Mouse (Mus musculus): ENCODE results near the gene Tssk1. TPM values are rescaled to one million over a fixed set of nuclear protein-coding genes. Genes with fewer than 3 reads are reported as not detected.

The Tssk1 gene
- polyA plus RNA-seq (2015; fragmentation: Nextera tagmentation; extraction: Ambion mirVana) = 0.04 TPM in 2 replicates

GRCm38 (mm10) chr16:17893923-17894322 lies at the start of gene Tssk1:
Gene Tssk1 (plus strand): TSS chr16:17894223.
- Histone ChIP-seq H3K9ac (no peak within 1 kb of the TSS), H3K4me1 (peaks cover 26% of the 10 kb centered on the region), H3K4me3 (no peak within 1 kb of the TSS), H3K36me3 (peaks cover 10% of the 10 kb centered on the region), H3K27me3 (replicated peaks) (no peaks in the 10 kb centered on the region), H3K27ac (replicated peaks) (no peak within 1 kb of the TSS), H3K9me3 (no peaks in the 10 kb centered on the region), H3K4me2 (no peak within 1 kb of the TSS)
- WGBS = 84% methylated on average over 2 of the region's 2 CpGs
- no peak for ATAC-seq (ENCODE audit: extremely low read depth, insufficient number of reproducible peaks, low FRiP score, low TSS enrichment)

GRCm38 (mm10) chr16:17848431-17848830 lies 45.6 kb upstream of the Tssk1 start:
- no peak for ATAC-seq (ENCODE audit: extremely low read depth, insufficient number of reproducible peaks, low FRiP score, low TSS enrichment)
- Histone ChIP-seq H3K36me3 (peaks cover 95% of the 10 kb centered on the region), H3K4me3 (no peak overlapping the region), H3K4me2 (no peak overlapping the region), H3K27ac (replicated peaks) (no peak overlapping the region), H3K9me3 (no peaks in the 10 kb centered on the region), H3K27me3 (replicated peaks) (no peaks in the 10 kb centered on the region), H3K9ac (no peak overlapping the region), H3K4me1 (no peaks in the 10 kb centered on the region)
- 88% methylated on average over 6 of the region's 6 CpGs for WGBS

- Histone ChIP-seq H3K9ac (no peak overlapping the region), H3K9me3 (no peaks in the 10 kb centered on the region), H3K27ac (replicated peaks) (no peak overlapping the region), H3K4me1 (no peaks in the 10 kb centered on the region), H3K36me3 (peaks cover 95% of the 10 kb centered on the region), H3K27me3 (replicated peaks) (no peaks in the 10 kb centered on the region), H3K4me2 (no peak overlapping the region), H3K4me3 (no peak overlapping the region)
- no peak for ATAC-seq (ENCODE audit: extremely low read depth, insufficient number of reproducible peaks, low FRiP score, low TSS enrichment)
- 22% methylated on average over 1 of the region's 1 CpGs for WGBS
Observed at GRCm38 (mm10) chr16:17848928-17849327, 45.1 kb upstream of the Tssk1 start.

- Histone ChIP-seq H3K4me3 (no peak overlapping the region), H3K27ac (replicated peaks) (no peak overlapping the region), H3K4me2 (no peak overlapping the region), H3K9me3 (no peaks in the 10 kb centered on the region), H3K9ac (no peak overlapping the region), H3K27me3 (replicated peaks) (no peaks in the 10 kb centered on the region), H3K4me1 (no peaks in the 10 kb centered on the region), H3K36me3 (peaks cover 95% of the 10 kb centered on the region)
- 79% methylated on average over 6 of the region's 6 CpGs for WGBS
- ATAC-seq (ENCODE audit: extremely low read depth, insufficient number of reproducible peaks, low FRiP score, low TSS enrichment) = no peak
Observed at GRCm38 (mm10) chr16:17849486-17849885, 44.5 kb upstream of the Tssk1 start.

- H3K27ac ChIP-seq (replicated peaks) = no peak overlapping the region
- no peak overlapping the region for H3K4me3 ChIP-seq
- WGBS = 94% methylated on average over 5 of the region's 5 CpGs
- no peaks in the 10 kb centered on the region for H3K4me1 ChIP-seq
- no peak overlapping the region for H3K4me2 ChIP-seq
- peaks cover 94% of the 10 kb centered on the region for H3K36me3 ChIP-seq
- no peak overlapping the region for H3K9ac ChIP-seq
- no peaks in the 10 kb centered on the region for H3K9me3 ChIP-seq
- no peaks in the 10 kb centered on the region for H3K27me3 ChIP-seq (replicated peaks)
- ATAC-seq (ENCODE audit: extremely low read depth, insufficient number of reproducible peaks, low FRiP score, low TSS enrichment) = no peak
Observed at GRCm38 (mm10) chr16:17851331-17851730, 42.7 kb upstream of the Tssk1 start.

GRCm38 (mm10) chr16:17851860-17852259 lies 42.2 kb upstream of the Tssk1 start:
- ATAC-seq (ENCODE audit: extremely low read depth, insufficient number of reproducible peaks, low FRiP score, low TSS enrichment) = no peak
- Histone ChIP-seq H3K4me1 (no peaks in the 10 kb centered on the region), H3K36me3 (peaks cover 94% of the 10 kb centered on the region), H3K4me2 (no peak overlapping the region), H3K27ac (replicated peaks) (no peak overlapping the region), H3K27me3 (replicated peaks) (no peaks in the 10 kb centered on the region), H3K9me3 (no peaks in the 10 kb centered on the region), H3K9ac (no peak overlapping the region), H3K4me3 (no peak overlapping the region)
- WGBS = 92% methylated on average over 1 of the region's 1 CpGs

GRCm38 (mm10) chr16:17853263-17853662 lies 40.8 kb upstream of the Tssk1 start:
- Histone ChIP-seq H3K9ac (no peak overlapping the region), H3K27ac (replicated peaks) (no peak overlapping the region), H3K9me3 (no peaks in the 10 kb centered on the region), H3K4me1 (no peaks in the 10 kb centered on the region), H3K27me3 (replicated peaks) (no peaks in the 10 kb centered on the region), H3K4me3 (no peak overlapping the region), H3K36me3 (peaks cover 94% of the 10 kb centered on the region), H3K4me2 (no peak overlapping the region)
- WGBS = 83% methylated on average over 2 of the region's 2 CpGs
- no peak for ATAC-seq (ENCODE audit: extremely low read depth, insufficient number of reproducible peaks, low FRiP score, low TSS enrichment)

- no peak for ATAC-seq (ENCODE audit: extremely low read depth, insufficient number of reproducible peaks, low FRiP score, low TSS enrichment)
- no peaks in the 10 kb centered on the region for H3K27me3 ChIP-seq (replicated peaks)
- peaks cover 91% of the 10 kb centered on the region for H3K36me3 ChIP-seq
- H3K4me3 ChIP-seq = no peak overlapping the region
- H3K4me2 ChIP-seq = no peak overlapping the region
- 0 out of 2 replicates have a peak, but pooled peaks cover 3% of the 10 kb centered on the region for H3K4me1 ChIP-seq
- no peak overlapping the region for H3K27ac ChIP-seq (replicated peaks)
- no peak overlapping the region for H3K9ac ChIP-seq
- 90% methylated on average over 7 of the region's 7 CpGs for WGBS
- H3K9me3 ChIP-seq = no peaks in the 10 kb centered on the region
Observed at GRCm38 (mm10) chr16:17857157-17857556, 36.9 kb upstream of the Tssk1 start.

- no peak overlapping the region for H3K4me2 ChIP-seq
- no peaks in the 10 kb centered on the region for H3K27me3 ChIP-seq (replicated peaks)
- no peak overlapping the region for H3K9ac ChIP-seq
- H3K9me3 ChIP-seq = no peaks in the 10 kb centered on the region
- H3K4me3 ChIP-seq = no peak overlapping the region
- no peak for ATAC-seq (ENCODE audit: extremely low read depth, insufficient number of reproducible peaks, low FRiP score, low TSS enrichment)
- 0 out of 2 replicates have a peak, but pooled peaks cover 4% of the 10 kb centered on the region for H3K4me1 ChIP-seq
- H3K27ac ChIP-seq (replicated peaks) = no peak overlapping the region
- H3K36me3 ChIP-seq = peaks cover 78% of the 10 kb centered on the region
Observed at GRCm38 (mm10) chr16:17858592-17858991, 35.4 kb upstream of the Tssk1 start.

GRCm38 (mm10) chr16:17865293-17865692 lies 28.7 kb upstream of the Tssk1 start:
- H3K36me3 ChIP-seq = peaks cover 55% of the 10 kb centered on the region
- H3K9ac ChIP-seq = no peak overlapping the region
- ATAC-seq (ENCODE audit: extremely low read depth, insufficient number of reproducible peaks, low FRiP score, low TSS enrichment) = no peak
- no peaks in the 10 kb centered on the region for H3K27me3 ChIP-seq (replicated peaks)
- peaks cover 13% of the 10 kb centered on the region; the same call in 1 of the 2 replicates for H3K4me1 ChIP-seq
- H3K27ac ChIP-seq (replicated peaks) = no peak overlapping the region
- WGBS = 80% methylated on average over 2 of the region's 2 CpGs
- H3K4me2 ChIP-seq = no peak overlapping the region
- no peaks in the 10 kb centered on the region for H3K9me3 ChIP-seq
- H3K4me3 ChIP-seq = no peak overlapping the region

- H3K9me3 ChIP-seq = no peaks in the 10 kb centered on the region
- H3K4me2 ChIP-seq = no peak overlapping the region
- no peaks in the 10 kb centered on the region for H3K27me3 ChIP-seq (replicated peaks)
- H3K4me1 ChIP-seq = peaks cover 14% of the 10 kb centered on the region
- no peak overlapping the region for H3K9ac ChIP-seq
- no peak overlapping the region for H3K4me3 ChIP-seq
- H3K27ac ChIP-seq (replicated peaks) = no peak overlapping the region
- peaks cover 55% of the 10 kb centered on the region for H3K36me3 ChIP-seq
- WGBS = 70% methylated on average over 6 of the region's 6 CpGs
- ATAC-seq (ENCODE audit: extremely low read depth, insufficient number of reproducible peaks, low FRiP score, low TSS enrichment) = no peak
Observed at GRCm38 (mm10) chr16:17865770-17866169, 28.3 kb upstream of the Tssk1 start.

- no peak for ATAC-seq (ENCODE audit: extremely low read depth, insufficient number of reproducible peaks, low FRiP score, low TSS enrichment)
- H3K27ac ChIP-seq (replicated peaks) = no peak overlapping the region
- WGBS = 33% methylated on average over 5 of the region's 5 CpGs
- H3K4me2 ChIP-seq = no peak overlapping the region
- no peaks in the 10 kb centered on the region for H3K9me3 ChIP-seq
- H3K4me3 ChIP-seq = no peak overlapping the region
- peaks cover 46% of the 10 kb centered on the region for H3K36me3 ChIP-seq
- H3K9ac ChIP-seq = no peak overlapping the region
- no peaks in the 10 kb centered on the region for H3K27me3 ChIP-seq (replicated peaks)
- peaks cover 59% of the 10 kb centered on the region for H3K4me1 ChIP-seq
Observed at GRCm38 (mm10) chr16:17871248-17871647, 22.8 kb upstream of the Tssk1 start.

Measured in heart, embryonic 13.5 days (tissue).